Mouse (Mus musculus) intestine, embryonic 16.5 days (tissue): Measurements from ENCODE around the gene Fbxo2. TPM values are rescaled to one million over a fixed set of nuclear protein-coding genes. Genes with fewer than 3 reads are reported as not detected.
"Not testable (repeated sequence)": the region's sequence is repeated elsewhere in the genome, so short reads cannot be mapped to it uniquely, and the experiment has no call there.

Experiments
- ATAC-seq: fragments of 200-750 bp; cut with Nextera tagmentation; 2 replicates; pipeline ENCODE4 v1.8.0; 2017; ENCODE audit warnings: moderate TSS enrichment, moderate library complexity
- H3K27ac ChIP-seq: fragments of 300-500 bp; sonication (generic); 2 replicates; pipeline ENCODE4 v1.5.1; 2014; ENCODE audit warnings: mild to moderate bottlenecking, low read length
- H3K27me3 ChIP-seq: fragments of 300-500 bp; sonication (generic); replicated peaks from 2 replicates; pipeline ENCODE4 v1.6.1; 2014; ENCODE audit warnings: low read length, control low read depth, mixed read lengths; ENCODE audit not compliant: control insufficient read depth, insufficient read depth
- H3K36me3 ChIP-seq: fragments of 300-500 bp; sonication (generic); 2 replicates; pipeline ENCODE4 v1.6.1; 2014; ENCODE audit warnings: low read length, control low read depth; ENCODE audit not compliant: control insufficient read depth, insufficient read depth
- H3K4me1 ChIP-seq: fragments of 300-500 bp; sonication (generic); 2 replicates; pipeline ENCODE4 v1.6.1; 2014; ENCODE audit warnings: low read length, control low read depth, mixed read lengths; ENCODE audit not compliant: control insufficient read depth, insufficient read depth
- H3K4me2 ChIP-seq: fragments of 300-500 bp; sonication (generic); 2 replicates; pipeline ENCODE4 v1.6.1; 2014; ENCODE audit warnings: low read depth, low read length, control low read depth
- H3K4me3 ChIP-seq: fragments of 300-500 bp; sonication (generic); 2 replicates; pipeline ENCODE4 v1.5.1; 2014; ENCODE audit warnings: mild to moderate bottlenecking, low read length
- H3K9ac ChIP-seq: fragments of 300-500 bp; sonication (generic); 2 replicates; pipeline ENCODE4 v1.6.1; 2014; ENCODE audit warnings: low read depth, low read length
- H3K9me3 ChIP-seq: fragments of 300-500 bp; sonication (generic); 2 replicates; pipeline ENCODE4 v1.6.1; 2016; ENCODE audit warnings: low read length, control low read depth; ENCODE audit not compliant: control insufficient read depth
- WGBS: fragments of 180-500 bp; shearing (Covaris S2); extraction: QIAGEN DNeasy Blood & Tissue Kit; methylation state at CpG from one replicate; pipeline ENCODE4 v1.1.7; 2014; 5-methylcytosine and 5-hydroxymethylcytosine counted together
- polyA plus RNA-seq: library from polyadenylated mRNA; unstranded; fragments of >200 nt; fragmentation: Nextera tagmentation; extraction: Ambion mirVana; gene quantifications from 2 replicates; pipeline ENCODE4 v1.2.1, GENCODE M21; 2015

Fbxo2 gene
- 0.34 and 0.64 TPM in 2 replicates for polyA plus RNA-seq

DNA sequence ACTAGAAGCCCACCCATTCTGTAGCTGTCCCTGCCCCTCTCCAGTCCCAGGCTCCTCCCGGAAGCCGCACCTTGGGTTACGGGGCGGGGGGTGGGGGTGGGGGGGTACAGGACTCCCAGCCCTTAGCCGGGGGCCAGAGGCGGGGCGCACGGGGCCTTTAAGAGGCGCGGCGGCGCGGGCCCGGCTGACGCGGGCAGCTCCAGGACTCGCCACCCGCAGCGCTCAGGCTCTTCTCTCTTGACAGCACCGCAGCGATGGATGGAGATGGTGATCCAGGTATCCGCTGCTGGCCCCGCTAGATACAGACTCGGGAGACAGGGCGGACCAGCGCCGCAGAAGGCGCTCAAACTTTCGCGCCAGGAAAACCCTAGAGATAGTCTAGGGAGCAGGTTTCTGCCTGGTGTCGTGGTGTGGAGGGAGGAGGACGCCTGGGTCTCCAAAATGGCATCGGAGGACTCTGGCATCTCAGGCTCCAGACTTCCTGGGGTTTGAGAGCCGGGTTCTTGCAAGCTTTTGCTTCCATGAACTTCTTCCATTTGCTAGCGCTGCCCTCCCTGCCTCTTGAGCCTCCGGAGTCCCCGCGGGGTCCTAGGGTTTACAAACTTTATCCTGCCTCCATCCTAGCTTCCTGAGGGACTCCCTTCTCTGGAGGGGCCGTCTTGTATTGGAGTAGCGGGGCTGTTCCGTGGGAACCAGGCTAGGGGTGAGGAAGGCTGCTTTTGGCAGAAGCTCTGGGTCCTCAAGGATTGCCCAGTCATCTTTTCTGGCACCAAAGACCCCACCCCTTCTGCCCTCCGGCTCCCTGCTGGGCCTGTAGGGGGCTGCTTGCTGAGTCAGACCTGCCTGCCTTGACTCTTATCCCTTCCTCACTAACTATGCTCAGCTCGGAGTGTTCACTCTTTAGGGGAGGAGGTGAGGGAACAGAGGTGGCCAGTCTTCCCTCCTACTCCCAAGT lies at the start of gene Fbxo2, which contains the start of gene Fbxo44:
Fbxo2 (plus strand) TSS at position 186 of the 955 bp plus-strand sequence.
Fbxo44 (minus strand) TSS at position 47 of the 955 bp plus-strand sequence.
- H3K36me3 ChIP-seq, result no peaks in the 10 kb centered on the region
- no peak within 1 kb of the TSS; the same call in 1 of the 2 replicates for H3K27ac ChIP-seq
- under 1% methylated on average over 43 of the region's 43 CpGs for WGBS
- no peaks in the 10 kb centered on the region for H3K9me3 ChIP-seq
- H3K4me3 ChIP-seq, result peak within 1 kb of the TSS; percentile 65
- H3K4me2 ChIP-seq, result peak within 1 kb of the TSS; percentile 100
- peak within 1 kb of the TSS; percentile 77 for H3K9ac ChIP-seq
- peaks cover 57% of the 10 kb centered on the region for H3K27me3 ChIP-seq
- peaks cover 15% of the 10 kb centered on the region for H3K4me1 ChIP-seq
- peak; percentile 67 for ATAC-seq

- whole genome bisulfite sequencing, result 68% methylated on average over 12 of the region's 12 CpGs
- Histone ChIP-seq H3K27me3 (0 out of 2 replicates have a peak, but pooled peaks cover 2% of the 10 kb centered on the region), H3K27ac (no peak overlapping the region), H3K4me3 (no peak overlapping the region), H3K36me3 (no peaks in the 10 kb centered on the region), H3K9me3 (peaks cover 4% of the 10 kb centered on the region; the same call in 1 of the 2 replicates), H3K9ac (no peak overlapping the region), H3K4me1 (peaks cover 7% of the 10 kb centered on the region), H3K4me2 (no peak overlapping the region)
- peak; percentile 64 for ATAC-seq
These were observed 47.9 kb upstream of the Fbxo2 start for GRCm38 (mm10) chr4:148112519-148112918.

DNA sequence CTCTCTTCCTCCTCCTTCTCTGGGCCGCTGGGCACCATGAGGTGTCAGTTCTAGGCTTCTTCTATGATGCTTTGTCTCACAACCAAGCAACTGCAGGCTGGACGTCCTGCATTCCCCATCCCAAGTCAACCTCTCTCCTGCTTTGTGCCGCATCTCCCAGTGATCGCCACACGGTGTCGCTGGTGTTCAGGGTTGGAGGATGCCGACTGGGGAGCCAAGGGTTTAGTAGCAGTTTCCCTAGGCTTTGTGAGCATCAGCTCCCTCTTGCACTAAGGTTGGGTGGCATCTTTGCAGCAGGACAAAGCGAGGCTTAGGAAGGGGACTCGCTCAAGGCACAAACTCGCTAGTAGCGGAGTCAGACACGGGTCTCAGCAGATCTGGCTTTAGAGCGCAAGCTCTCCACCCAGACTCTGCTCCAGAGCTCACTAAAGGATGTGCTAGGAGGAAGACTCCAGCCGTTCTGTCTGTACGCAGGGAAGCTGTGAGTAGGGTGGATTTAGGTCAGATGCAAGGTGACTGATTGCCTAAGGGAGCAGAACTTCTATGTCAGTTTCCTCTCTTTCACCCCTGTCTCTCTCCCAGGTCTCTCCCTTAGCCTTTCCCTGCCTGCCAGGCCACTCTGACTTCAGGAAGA lies 45.5 kb upstream of the Fbxo2 start:
- Histone ChIP-seq H3K36me3 (no peaks in the 10 kb centered on the region), H3K9me3 (peaks cover 4% of the 10 kb centered on the region; the same call in 1 of the 2 replicates), H3K4me1 (no peaks in the 10 kb centered on the region; the same call in none of the 2 replicates), H3K4me3 (no peak overlapping the region), H3K27me3 (0 out of 2 replicates have a peak, but pooled peaks cover 2% of the 10 kb centered on the region), H3K9ac (no peak overlapping the region), H3K27ac (no peak overlapping the region), H3K4me2 (peak overlapping the region; percentile 36; the same call in 1 of the 2 replicates)
- ATAC-seq, result peak; percentile 41; the same call in 1 of the 2 replicates
- 5% methylated on average over 15 of the region's 15 CpGs for WGBS

DNA sequence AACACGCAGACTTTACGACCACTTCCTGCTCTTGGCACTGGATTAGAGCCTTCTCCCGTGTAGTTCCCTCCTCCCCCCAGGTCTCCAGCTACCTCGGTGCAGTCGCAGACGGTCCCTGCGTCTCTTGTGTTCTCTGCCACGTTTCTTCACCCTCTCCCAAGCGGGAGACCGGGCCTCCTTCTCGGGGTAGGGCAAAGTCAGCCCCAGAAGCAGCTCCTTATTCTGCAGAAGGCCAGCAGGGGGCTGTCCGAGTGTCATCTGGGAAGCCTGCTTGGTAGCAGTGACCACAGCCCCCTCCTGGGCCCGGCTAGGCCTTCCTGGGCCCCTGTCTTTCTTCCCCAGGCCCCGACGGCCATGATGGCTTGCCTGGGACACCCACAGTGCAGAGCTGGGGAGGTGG lies 45.0 kb upstream of the Fbxo2 start:
- WGBS, result 5% methylated on average over 15 of the region's 15 CpGs
- Histone ChIP-seq H3K36me3 (no peaks in the 10 kb centered on the region), H3K27ac (no peak overlapping the region), H3K4me1 (no peaks in the 10 kb centered on the region; the same call in none of the 2 replicates), H3K9me3 (peaks cover 4% of the 10 kb centered on the region; the same call in 1 of the 2 replicates), H3K9ac (peak overlapping the region; percentile 17; the same call in 1 of the 2 replicates), H3K27me3 (0 out of 2 replicates have a peak, but pooled peaks cover 2% of the 10 kb centered on the region), H3K4me2 (peak overlapping the region; percentile 36), H3K4me3 (no peak overlapping the region)
- ATAC-seq, result peak; percentile 43

- Histone ChIP-seq H3K4me2 (no peak overlapping the region), H3K9me3 (peaks cover 4% of the 10 kb centered on the region; the same call in 1 of the 2 replicates), H3K27ac (no peak overlapping the region), H3K9ac (no peak overlapping the region), H3K4me3 (no peak overlapping the region), H3K27me3 (0 out of 2 replicates have a peak, but pooled peaks cover 2% of the 10 kb centered on the region), H3K36me3 (no peaks in the 10 kb centered on the region), H3K4me1 (no peaks in the 10 kb centered on the region; the same call in none of the 2 replicates)
- ATAC-seq, result no peak
- 70% methylated on average over 4 of the region's 4 CpGs for WGBS
These were observed 43.8 kb upstream of the Fbxo2 start for GRCm38 (mm10) chr4:148116657-148117056.

- Histone ChIP-seq H3K27me3 (0 out of 2 replicates have a peak, but pooled peaks cover 2% of the 10 kb centered on the region), H3K9ac (no peak overlapping the region), H3K36me3 (no peaks in the 10 kb centered on the region), H3K4me1 (no peaks in the 10 kb centered on the region; the same call in none of the 2 replicates), H3K9me3 (peaks cover 4% of the 10 kb centered on the region; the same call in 1 of the 2 replicates), H3K27ac (no peak overlapping the region), H3K4me3 (no peak overlapping the region), H3K4me2 (no peak overlapping the region)
- no peak for ATAC-seq
- WGBS, result 77% methylated on average over 4 of the region's 4 CpGs
These were observed 43.0 kb upstream of the Fbxo2 start for GRCm38 (mm10) chr4:148117392-148117791.

DNA sequence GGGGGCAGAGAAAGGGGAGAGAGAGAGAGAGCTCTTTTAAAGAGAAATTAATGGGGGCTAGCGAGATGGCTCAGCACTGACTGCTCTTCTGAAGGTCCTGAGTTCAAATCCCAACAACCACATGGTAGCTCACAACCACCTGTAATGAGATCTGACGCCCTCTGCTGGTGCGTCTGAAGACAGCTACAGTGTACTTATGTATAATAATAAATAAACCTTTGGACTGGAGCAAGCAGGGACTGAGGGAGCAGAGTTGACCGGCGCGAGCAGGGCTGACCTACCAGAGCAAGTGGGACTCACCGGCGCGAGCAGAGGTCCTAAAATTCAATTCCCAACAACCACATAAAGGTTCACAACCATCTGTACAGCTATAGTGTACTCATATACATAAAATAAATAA lies 40.8 kb upstream of the Fbxo2 start:
- not testable (repeated sequence) for H3K27ac ChIP-seq, H3K4me1 ChIP-seq, H3K4me3 ChIP-seq, H3K4me2 ChIP-seq, H3K9ac ChIP-seq, H3K27me3 ChIP-seq, H3K9me3 ChIP-seq, ATAC-seq, H3K36me3 ChIP-seq
- 82% methylated on average over 9 of the region's 9 CpGs for WGBS

DNA sequence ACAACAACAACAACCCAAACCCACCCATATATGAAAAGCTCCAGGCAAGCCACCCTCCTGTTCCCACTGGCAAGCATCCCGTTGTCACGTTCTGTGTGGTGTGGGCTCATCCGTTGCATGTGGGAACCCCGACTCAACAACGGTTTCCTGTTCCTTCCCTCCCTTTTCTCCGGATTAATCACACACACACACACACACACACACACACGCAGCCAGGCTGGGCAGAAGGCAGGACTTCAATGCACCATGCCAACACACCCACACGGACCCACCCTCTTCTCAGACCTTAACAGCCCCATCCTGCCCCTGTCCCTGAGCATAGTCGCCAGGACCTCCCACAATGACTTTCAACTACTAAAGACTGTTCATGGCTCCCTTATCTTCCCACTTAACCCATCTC lies 39.9 kb upstream of the Fbxo2 start:
- 68% methylated on average over 9 of the region's 9 CpGs for WGBS
- H3K27me3 ChIP-seq, result no peaks in the 10 kb centered on the region
- H3K4me2 ChIP-seq, result no peak overlapping the region
- no peak overlapping the region for H3K27ac ChIP-seq
- no peak overlapping the region for H3K4me3 ChIP-seq
- peaks cover 4% of the 10 kb centered on the region; the same call in 1 of the 2 replicates for H3K9me3 ChIP-seq
- H3K36me3 ChIP-seq, result no peaks in the 10 kb centered on the region
- no peak overlapping the region for H3K9ac ChIP-seq
- ATAC-seq, result no peak
- no peaks in the 10 kb centered on the region; the same call in 1 of the 2 replicates for H3K4me1 ChIP-seq

GRCm38 (mm10) chr4:148121362-148121761 lies 39.1 kb upstream of the Fbxo2 start:
- H3K9ac ChIP-seq, result no peak overlapping the region
- no peak overlapping the region for H3K27ac ChIP-seq
- no peaks in the 10 kb centered on the region for H3K36me3 ChIP-seq
- H3K4me2 ChIP-seq, result no peak overlapping the region
- H3K4me1 ChIP-seq, result no peaks in the 10 kb centered on the region; the same call in 1 of the 2 replicates
- peaks cover 4% of the 10 kb centered on the region; the same call in 1 of the 2 replicates for H3K9me3 ChIP-seq
- WGBS, result 83% methylated on average over 4 of the region's 4 CpGs
- no peak for ATAC-seq
- no peaks in the 10 kb centered on the region for H3K27me3 ChIP-seq
- H3K4me3 ChIP-seq, result no peak overlapping the region
